Mouse (Mus musculus) ES-E14 (cell line): Measurements from ENCODE around the gene Dip2b. TPM values are rescaled to one million over a fixed set of nuclear protein-coding genes. Genes with fewer than 3 reads are reported as not detected.

Experiments used
- DNase-seq: peaks from one replicate; pipeline ENCODE4 v3.0.0-alpha.2; 2013; ENCODE audit warnings: low read depth, low spot score
- H3K27ac ChIP-seq: 2 replicates; pipeline ENCODE4 v1.5.1; 2012; ENCODE audit warnings: low read depth, mild to moderate bottlenecking, low read length, moderate library complexity, mixed read lengths; ENCODE audit not compliant: poor library complexity, insufficient read depth, severe bottlenecking
- H3K36me3 ChIP-seq: 2 replicates; pipeline ENCODE4 v1.6.1; 2012; ENCODE audit warnings: mild to moderate bottlenecking, low read length, moderate library complexity, mixed read lengths; ENCODE audit not compliant: control insufficient read depth, poor library complexity, insufficient read depth, severe bottlenecking
- H3K4me1 ChIP-seq, 2 experiments: fragments of 150-350 bp in 1 of 2; sonication (generic) in 1 of 2; 2 replicates each; pipeline ENCODE4 v1.6.1; 2012; ENCODE audit warnings: low read length in 2 of 2, mild to moderate bottlenecking in 1 of 2, mixed read lengths in 1 of 2; ENCODE audit not compliant: control insufficient read depth in 2 of 2, insufficient read depth in 2 of 2, poor library complexity in 1 of 2
- H3K4me3 ChIP-seq, 2 experiments: fragments of 150-350 bp in 1 of 2; sonication (generic) in 1 of 2; 2 replicates each; pipeline ENCODE4 v1.5.1; 2012; ENCODE audit warnings: low read length in 2 of 2, low read depth in 1 of 2, mild to moderate bottlenecking in 1 of 2, mixed read lengths in 1 of 2; ENCODE audit not compliant: insufficient read depth in 1 of 2, poor library complexity in 1 of 2, severe bottlenecking in 1 of 2
- H3K9ac ChIP-seq: 2 replicates; pipeline ENCODE4 v1.6.1; 2012; ENCODE audit warnings: low read depth, mild to moderate bottlenecking, low read length, mixed read lengths; ENCODE audit not compliant: poor library complexity, insufficient read depth, severe bottlenecking
- H3K9me3 ChIP-seq: fragments of 150-350 bp; sonication (generic); 2 replicates; pipeline ENCODE4 v1.6.1; 2012; ENCODE audit warnings: low read depth, mild to moderate bottlenecking, low read length; ENCODE audit not compliant: control insufficient read depth, insufficient read depth
- CHD2 ChIP-seq: IDR thresholded peaks from 2 replicates; pipeline ENCODE4 v1.6.1; 2014; ENCODE audit warnings: mild to moderate bottlenecking, low read depth, low read length, inconsistent platforms
- HCFC1 ChIP-seq: IDR thresholded peaks from 2 replicates; pipeline ENCODE4 v1.6.1; 2012; ENCODE audit warnings: low read length, inconsistent platforms, borderline replicate concordance; ENCODE audit not compliant: insufficient read depth
- MAFK ChIP-seq: IDR thresholded peaks from 2 replicates; pipeline ENCODE4 v1.6.1; 2014; ENCODE audit warnings: mild to moderate bottlenecking, low read depth, low read length, inconsistent platforms; ENCODE audit not compliant: insufficient read depth
- ZC3H11A ChIP-seq: IDR thresholded peaks from 2 replicates; pipeline ENCODE4 v1.6.1; 2012; ENCODE audit warnings: low read depth, mild to moderate bottlenecking, inconsistent platforms, low read length, borderline replicate concordance
- ZNF384 ChIP-seq: IDR thresholded peaks from 2 replicates; pipeline ENCODE4 v1.6.1; 2012; ENCODE audit warnings: low read depth, low read length, inconsistent platforms
- in situ Hi-C, 2 experiments: fragments of 600-800 bp; cut with MboI; formaldehyde crosslinking; loops; one replicate each; pipeline ENCODE4 v1.15.1; 2025; ENCODE audit warnings: low sequenced_read_pairs in 2 of 2, inconsistent platforms in 1 of 2; ENCODE audit not compliant: unreplicated experiment in 2 of 2
- total RNA-seq: library from RNA; depleted of rRNA; stranded (reverse); fragments of 300-350 nt; gene quantifications from 2 replicates; pipeline ENCODE4 v1.2.3, GENCODE M21; 2012; rRNA removed

Dip2b gene
- 18.6 and 21.1 TPM in 2 replicates for total RNA-seq

DNA sequence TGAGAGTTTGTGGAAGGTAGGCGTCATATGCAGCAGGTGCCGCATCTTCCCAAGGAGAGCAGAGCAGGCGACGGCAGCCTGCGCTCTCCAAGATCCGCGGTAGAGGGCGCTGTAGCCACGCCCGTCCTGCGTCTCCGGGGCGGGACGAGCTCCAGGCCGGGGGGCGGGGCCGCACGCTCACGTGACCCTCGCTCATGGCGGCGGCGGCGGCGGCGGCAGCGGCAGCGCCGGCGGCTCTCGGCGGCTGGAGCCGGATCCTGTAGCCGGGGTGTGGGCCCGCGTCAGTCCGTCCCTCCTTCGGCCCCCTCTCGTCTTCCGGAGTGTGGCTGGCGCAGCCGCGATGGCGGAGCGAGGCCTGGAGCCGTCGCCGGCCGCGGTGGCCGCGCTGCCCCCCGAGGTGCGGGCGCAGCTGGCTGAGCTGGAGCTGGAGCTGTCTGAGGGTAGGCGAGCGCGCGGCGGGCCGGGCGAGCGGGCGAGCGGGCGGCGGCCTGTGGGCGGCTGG lies at the start of gene Dip2b:
Dip2b (plus strand) TSS at position 195 of the 502 bp plus-strand sequence.
- DNase-seq = peak; percentile 86
- peak within 1 kb of the TSS; percentile 88 to 91 for H3K4me3 ChIP-seq
- no peaks in the 10 kb centered on the region for H3K36me3 ChIP-seq
- TF ChIP-seq ZC3H11A = peak; percentile 73; the same call in 1 of the 2 replicates
- no peak for TF ChIP-seq CHD2
- H3K9ac ChIP-seq = peak within 1 kb of the TSS; percentile 92
- H3K27ac ChIP-seq = no peak within 1 kb of the TSS
- H3K9me3 ChIP-seq = no peaks in the 10 kb centered on the region
- peaks cover 0 to 13% of the 10 kb centered on the region in 2 experiments; a peak in 2 of 4 replicates for H3K4me1 ChIP-seq
- in situ Hi-C loops = no loop called here

DNA sequence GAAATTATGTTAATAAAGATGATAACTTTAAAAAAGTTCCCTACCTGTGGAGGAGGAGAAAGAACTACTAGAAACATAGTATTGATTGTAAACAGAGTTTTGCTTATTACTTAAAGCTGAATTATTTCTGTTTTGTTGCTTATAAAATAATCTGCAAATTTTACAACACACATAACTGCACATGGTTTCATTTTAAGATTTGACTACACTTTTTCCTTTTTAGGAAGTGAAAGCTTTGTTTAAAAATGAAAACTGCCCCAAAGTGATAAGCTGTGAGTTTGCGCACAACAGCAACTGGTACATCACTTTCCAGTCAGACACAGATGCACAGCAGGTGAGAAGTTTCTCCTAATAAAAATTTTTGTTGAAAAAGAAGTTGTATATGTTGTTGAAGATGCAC lies 45.4 kb upstream of the Dip2b start:
- H3K36me3 ChIP-seq = peaks cover 12% of the 10 kb centered on the region
- in situ Hi-C loops = no loop called here
- DNase-seq = no peak
- TF ChIP-seq ZC3H11A (no peak), MAFK (no peak), ZNF384 (no peak), CHD2 (no peak), HCFC1 (no peak)
- H3K9ac ChIP-seq = no peak overlapping the region
- H3K4me1 ChIP-seq = no peaks in the 10 kb centered on the region
- no peaks in the 10 kb centered on the region for H3K9me3 ChIP-seq
- no peak overlapping the region for H3K4me3 ChIP-seq
- H3K27ac ChIP-seq = no peak overlapping the region

DNA sequence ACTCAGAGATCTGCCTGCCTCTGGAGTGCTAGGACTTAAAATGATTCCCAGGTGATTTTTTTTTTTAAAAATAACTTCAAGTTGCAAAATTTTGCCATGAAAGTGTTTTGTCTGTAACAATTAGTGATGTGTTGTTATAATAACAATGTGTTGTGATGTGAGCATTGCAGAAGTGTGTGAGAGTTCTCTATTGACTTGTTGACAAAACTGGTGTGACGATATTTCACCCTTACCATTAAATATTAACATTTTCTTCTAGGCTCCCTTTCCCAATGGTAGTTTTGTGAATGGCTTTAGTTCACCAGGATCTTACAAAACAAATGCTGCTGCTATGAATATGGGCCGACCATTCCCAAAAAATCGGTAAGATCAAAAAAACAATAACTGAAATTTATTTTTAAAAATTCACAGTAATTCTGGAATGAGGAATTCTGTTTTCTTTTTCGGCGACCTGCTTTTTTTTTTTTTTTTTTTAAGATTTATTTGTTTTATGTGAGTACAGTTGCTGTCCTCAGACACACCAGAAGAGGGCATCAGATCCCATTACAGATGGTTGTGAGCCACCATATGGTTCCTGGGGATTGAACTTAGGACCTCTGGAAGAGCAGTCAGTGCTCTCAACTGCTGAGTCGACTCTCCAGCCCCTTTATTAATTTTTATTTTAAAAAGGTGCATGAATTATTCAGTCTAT lies 41.2 kb upstream of the Dip2b start:
- in situ Hi-C loops = no loop called here
- no peak for TF ChIP-seq ZC3H11A
- peak; percentile 69; the same call in 1 of the 2 replicates for TF ChIP-seq ZNF384
- no peaks in the 10 kb centered on the region for H3K9me3 ChIP-seq
- no peak overlapping the region for H3K4me3 ChIP-seq
- no peak overlapping the region for H3K9ac ChIP-seq
- no peak for DNase-seq
- no peak overlapping the region for H3K27ac ChIP-seq
- H3K4me1 ChIP-seq = no peaks in the 10 kb centered on the region
- H3K36me3 ChIP-seq = peaks cover 14% of the 10 kb centered on the region

DNA sequence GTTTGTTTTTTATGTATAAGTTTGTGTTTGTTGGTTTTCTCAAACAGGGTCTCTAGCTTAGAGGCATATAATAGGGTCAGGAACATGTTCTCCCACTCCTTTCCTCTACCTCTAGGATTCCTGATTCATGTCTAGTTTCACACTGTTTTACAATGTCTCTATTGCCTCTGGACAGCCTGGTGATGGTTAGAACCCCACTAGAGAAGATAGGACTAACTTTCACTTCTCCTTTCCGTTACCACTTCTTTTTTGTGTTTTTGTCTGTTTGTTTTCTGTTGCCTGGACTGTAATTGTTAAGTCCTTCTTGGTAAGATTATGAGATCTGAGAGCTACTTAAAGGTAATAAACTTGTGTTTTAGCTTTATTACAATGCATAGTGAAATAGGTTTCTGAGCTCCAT lies 39.1 kb upstream of the Dip2b start:
- no peak overlapping the region for H3K27ac ChIP-seq
- no peaks in the 10 kb centered on the region for H3K9me3 ChIP-seq
- DNase-seq = no peak
- H3K4me1 ChIP-seq = no peaks in the 10 kb centered on the region
- in situ Hi-C loops = no loop called here
- H3K9ac ChIP-seq = no peak overlapping the region
- H3K36me3 ChIP-seq = peaks cover 27% of the 10 kb centered on the region
- TF ChIP-seq CHD2 (no peak), ZC3H11A (no peak), MAFK (no peak), ZNF384 (no peak), HCFC1 (no peak)
- H3K4me3 ChIP-seq = no peak overlapping the region

DNA sequence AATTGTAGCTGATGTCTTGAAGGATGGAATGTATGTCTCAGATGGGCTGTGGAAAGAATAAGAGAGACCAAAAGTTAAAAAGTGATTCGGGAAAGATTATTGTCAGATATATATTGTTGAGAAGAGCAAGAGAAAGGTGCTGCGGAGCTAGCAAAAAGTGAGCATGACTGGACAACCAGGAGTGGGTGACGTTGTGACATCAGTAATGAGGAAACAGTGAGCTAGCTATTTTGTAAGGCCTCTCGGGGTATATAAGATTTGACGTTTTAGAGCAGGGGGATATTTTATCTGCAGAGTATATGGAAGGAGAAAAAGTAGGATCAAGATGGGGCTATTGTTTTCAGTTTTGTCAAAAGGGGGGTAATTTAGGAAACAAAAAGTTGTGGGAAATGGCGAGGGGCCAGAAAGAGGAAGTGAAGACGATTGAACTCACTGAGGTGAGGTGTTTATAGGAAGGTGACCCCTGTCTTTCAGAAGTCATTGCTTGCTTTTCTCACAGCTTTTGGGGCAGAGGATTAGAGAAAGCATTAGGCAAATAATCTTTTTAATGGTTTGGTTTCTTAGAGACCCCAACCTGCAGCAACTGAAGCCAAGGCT lies 33.7 kb upstream of the Dip2b start:
- Histone ChIP-seq H3K36me3 (peaks cover 40% of the 10 kb centered on the region), H3K4me1 (no peaks in the 10 kb centered on the region), H3K4me3 (no peak overlapping the region), H3K27ac (no peak overlapping the region), H3K9me3 (no peaks in the 10 kb centered on the region), H3K9ac (no peak overlapping the region)
- in situ Hi-C loops = no loop called here
- TF ChIP-seq HCFC1 (no peak), ZC3H11A (no peak), MAFK (no peak)
- no peak for DNase-seq
